Mouse (Mus musculus) embryonic facial prominence, embryonic 11.5 days (tissue): Measurements from ENCODE around the gene Smim4. TPM values are rescaled to one million over a fixed set of nuclear protein-coding genes. Genes with fewer than 3 reads are reported as not detected.

ENCODE experiments used
- ATAC-seq: fragments of 200-750 bp; cut with Nextera tagmentation; replicated peaks from 2 replicates; pipeline ENCODE4 v1.8.0; 2017; ENCODE audit warnings: low read depth; ENCODE audit not compliant: insufficient number of reproducible peaks, low FRiP score, low TSS enrichment
- DNase-seq: peaks from one replicate; pipeline ENCODE4 v3.0.0-alpha.2; 2015; ENCODE audit warnings: low spot score
- H3K27ac ChIP-seq: fragments of 300-500 bp; sonication (generic); replicated peaks from 2 replicates; pipeline ENCODE4 v1.5.1; 2014; ENCODE audit warnings: mild to moderate bottlenecking, low read depth, low read length, control low read depth
- H3K27me3 ChIP-seq: fragments of 300-500 bp; sonication (generic); 2 replicates; pipeline ENCODE4 v1.6.1; 2014; ENCODE audit warnings: mild to moderate bottlenecking, low read length, moderate library complexity, mixed read lengths; ENCODE audit not compliant: control insufficient read depth, insufficient read depth
- H3K36me3 ChIP-seq: fragments of 300-500 bp; sonication (generic); replicated peaks from 2 replicates; pipeline ENCODE4 v1.6.1; 2014; ENCODE audit warnings: low read depth, mild to moderate bottlenecking, low read length, moderate library complexity, mixed read lengths; ENCODE audit not compliant: control insufficient read depth, insufficient read depth
- H3K4me1 ChIP-seq: fragments of 300-500 bp; sonication (generic); 2 replicates; pipeline ENCODE4 v1.6.1; 2014; ENCODE audit warnings: low read length, mixed read lengths; ENCODE audit not compliant: control insufficient read depth, insufficient read depth
- H3K4me2 ChIP-seq: fragments of 300-500 bp; sonication (generic); 2 replicates; pipeline ENCODE4 v1.6.1; 2014; ENCODE audit warnings: low read depth, mild to moderate bottlenecking, control low read depth, low read length, moderate library complexity
- H3K4me3 ChIP-seq: fragments of 300-500 bp; sonication (generic); 2 replicates; pipeline ENCODE4 v1.5.1; 2014; ENCODE audit warnings: low read depth, low read length, control low read depth
- H3K9ac ChIP-seq: fragments of 300-500 bp; sonication (generic); replicated peaks from 2 replicates; pipeline ENCODE4 v1.6.1; 2014; ENCODE audit warnings: mild to moderate bottlenecking, control low read depth, low read length
- H3K9me3 ChIP-seq: fragments of 300-500 bp; sonication (generic); replicated peaks from 2 replicates; pipeline ENCODE4 v1.6.1; 2016; ENCODE audit warnings: mild to moderate bottlenecking, low read length, inconsistent platforms, mixed read lengths; ENCODE audit not compliant: control insufficient read depth
- WGBS: fragments of 180-500 bp; shearing (Covaris S2); extraction: QIAGEN DNeasy Blood & Tissue Kit; methylation state at CpG from one replicate; pipeline ENCODE4 v1.1.7; 2014; 5-methylcytosine and 5-hydroxymethylcytosine counted together
- polyA plus RNA-seq: library from polyadenylated mRNA; unstranded; fragments of >200 nt; fragmentation: Nextera tagmentation; extraction: Ambion mirVana; gene quantifications from 2 replicates; pipeline ENCODE4 v1.2.1, GENCODE M21; 2014

Smim4 gene
- polyA plus RNA-seq, 1 experiment from 2014 or later, result 56.8 TPM

- no peak overlapping the region for H3K4me3 ChIP-seq
- H3K9ac ChIP-seq, result no peak overlapping the region
- DNase-seq, result no peak
- H3K36me3 ChIP-seq, result peaks cover 32% of the 10 kb centered on the region
- no peak overlapping the region for H3K4me2 ChIP-seq
- no peaks in the 10 kb centered on the region for H3K9me3 ChIP-seq
- WGBS, result 91% methylated on average over 6 of the region's 6 CpGs
- H3K27ac ChIP-seq, result no peak overlapping the region
- no peak for ATAC-seq
- H3K27me3 ChIP-seq, result no peaks in the 10 kb centered on the region
- no peaks in the 10 kb centered on the region for H3K4me1 ChIP-seq
These were observed 40.8 kb upstream of the Smim4 start for GRCm38 (mm10) chr14:31169508-31169907.

- Histone ChIP-seq H3K9ac (no peak within 1 kb of the TSS; the same call in 1 of the 2 replicates), H3K4me2 (no peak within 1 kb of the TSS)
These were observed 39.7 kb upstream of the Smim4 start, which contains the start of gene Stab1 for GRCm38 (mm10) chr14:31168425-31168824. Stab1 (minus strand) TSS chr14:31168641.

GRCm38 (mm10) chr14:31166827-31167226, 38.1 kb upstream of the Smim4 start:
- Histone ChIP-seq H3K4me3 (no peak overlapping the region), H3K4me2 (no peak overlapping the region)
- WGBS, result 67% methylated on average over 9 of the region's 9 CpGs

More at GRCm38 (mm10) chr14:31168425-31168824, 39.7 kb upstream of the Smim4 start, which contains the start of gene Stab1:
- Histone ChIP-seq H3K27me3 (no peaks in the 10 kb centered on the region), H3K36me3 (peaks cover 25% of the 10 kb centered on the region), H3K4me3 (no peak within 1 kb of the TSS), H3K27ac (no peak within 1 kb of the TSS), H3K9me3 (no peaks in the 10 kb centered on the region), H3K4me1 (no peaks in the 10 kb centered on the region)
- 48% methylated on average over 10 of the region's 10 CpGs for WGBS
- ATAC-seq (no peak), DNase-seq (no peak)

GRCm38 (mm10) chr14:31165991-31166630, 37.4 kb upstream of the Smim4 start:
- no peaks in the 10 kb centered on the region for H3K4me1 ChIP-seq
- DNase-seq (no peak), ATAC-seq (no peak)
- H3K9ac ChIP-seq, result no peak overlapping the region
- no peak overlapping the region for H3K4me2 ChIP-seq
- no peaks in the 10 kb centered on the region for H3K9me3 ChIP-seq
- H3K4me3 ChIP-seq, result no peak overlapping the region
- 75% methylated on average over 10 of the region's 10 CpGs for WGBS
- H3K27ac ChIP-seq, result no peak overlapping the region
- H3K27me3 ChIP-seq, result no peaks in the 10 kb centered on the region
- H3K36me3 ChIP-seq, result peaks cover 4% of the 10 kb centered on the region; the same call in 1 of the 2 replicates

More at GRCm38 (mm10) chr14:31166827-31167226, 38.1 kb upstream of the Smim4 start:
- no peak overlapping the region for H3K27ac ChIP-seq
- H3K27me3 ChIP-seq, result no peaks in the 10 kb centered on the region
- DNase-seq (no peak), ATAC-seq (no peak)
- no peak overlapping the region for H3K9ac ChIP-seq
- peaks cover 10% of the 10 kb centered on the region for H3K36me3 ChIP-seq
- no peaks in the 10 kb centered on the region for H3K4me1 ChIP-seq
- H3K9me3 ChIP-seq, result no peaks in the 10 kb centered on the region

GRCm38 (mm10) chr14:31165458-31165857, 36.7 kb upstream of the Smim4 start:
- Histone ChIP-seq H3K4me3 (no peak overlapping the region), H3K36me3 (no peaks in the 10 kb centered on the region), H3K4me1 (no peaks in the 10 kb centered on the region), H3K9me3 (no peaks in the 10 kb centered on the region), H3K27ac (no peak overlapping the region), H3K27me3 (no peaks in the 10 kb centered on the region), H3K4me2 (no peak overlapping the region), H3K9ac (no peak overlapping the region)
- DNase-seq (no peak), ATAC-seq (no peak)
- WGBS, result 66% methylated on average over 7 of the region's 7 CpGs

- Histone ChIP-seq H3K4me2 (no peak overlapping the region), H3K9ac (no peak overlapping the region), H3K27ac (no peak overlapping the region), H3K4me3 (no peak overlapping the region), H3K9me3 (no peaks in the 10 kb centered on the region), H3K36me3 (no peaks in the 10 kb centered on the region), H3K27me3 (no peaks in the 10 kb centered on the region), H3K4me1 (no peaks in the 10 kb centered on the region)
- ATAC-seq (no peak), DNase-seq (no peak)
- 62% methylated on average over 2 of the region's 2 CpGs for WGBS
These were observed 36.3 kb upstream of the Smim4 start for GRCm38 (mm10) chr14:31165010-31165409.

GRCm38 (mm10) chr14:31164067-31164466, 35.3 kb upstream of the Smim4 start:
- no peak overlapping the region for H3K4me3 ChIP-seq
- H3K4me2 ChIP-seq, result no peak overlapping the region
- H3K4me1 ChIP-seq, result no peaks in the 10 kb centered on the region
- no peaks in the 10 kb centered on the region for H3K36me3 ChIP-seq
- WGBS, result 82% methylated on average over 8 of the region's 8 CpGs
- no peaks in the 10 kb centered on the region for H3K9me3 ChIP-seq
- no peak for ATAC-seq
- H3K27ac ChIP-seq, result no peak overlapping the region
- no peak for DNase-seq
- no peak overlapping the region for H3K9ac ChIP-seq
- H3K27me3 ChIP-seq, result no peaks in the 10 kb centered on the region

GRCm38 (mm10) chr14:31161638-31162037, 32.9 kb upstream of the Smim4 start:
- no peak for ATAC-seq
- Histone ChIP-seq H3K27ac (no peak overlapping the region), H3K36me3 (no peaks in the 10 kb centered on the region), H3K9me3 (no peaks in the 10 kb centered on the region), H3K9ac (no peak overlapping the region), H3K4me2 (no peak overlapping the region), H3K4me3 (no peak overlapping the region), H3K4me1 (no peaks in the 10 kb centered on the region), H3K27me3 (no peaks in the 10 kb centered on the region)
- WGBS, result 79% methylated on average over 10 of the region's 10 CpGs
- DNase-seq, result no peak
